Mouse (Mus musculus) hindlimb bud, embryonic 11.5 days (tissue): ENCODE results near the gene Rap2a.

Source experiments
- DNase-seq: peaks from one replicate; pipeline ENCODE4 v3.0.0-alpha.2; 2012; ENCODE audit warnings: low read depth, low spot score; ENCODE audit errors: extremely low spot score

Rap2a gene

DNA sequence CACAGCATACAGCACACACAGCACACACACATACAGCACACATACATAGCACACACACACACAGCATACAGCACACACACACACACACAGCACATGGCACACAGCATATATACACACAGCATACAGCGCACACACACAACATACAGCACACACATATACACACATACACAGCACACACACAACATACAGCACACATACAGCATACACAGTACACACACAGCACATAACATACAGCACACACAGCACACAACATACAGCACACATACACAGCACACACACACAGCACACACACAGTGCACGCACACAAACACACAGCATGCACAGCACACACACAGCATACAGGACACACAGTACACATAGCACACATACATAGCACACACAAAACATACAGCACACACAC is 60.9 kb downstream of the Rap2a start:
- DNase-seq: no peak

DNA sequence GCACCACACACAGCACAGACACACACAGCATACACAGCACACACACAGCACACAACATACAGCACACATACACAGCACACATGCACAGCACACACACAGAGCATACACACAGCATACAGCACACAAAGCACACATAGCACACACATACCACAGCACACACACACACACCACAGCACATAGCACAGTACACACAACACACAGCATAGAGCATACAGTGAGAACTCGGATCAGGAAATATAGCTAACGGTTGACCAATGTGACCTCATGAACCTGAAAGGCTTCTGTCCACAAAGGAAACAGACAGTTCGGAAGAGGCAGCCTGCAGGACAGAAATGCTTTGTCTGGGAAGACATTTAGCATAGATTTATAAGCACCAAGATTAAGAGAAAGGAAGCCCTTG is 61.4 kb downstream of the Rap2a start:
- DNase-seq: no peak

DNA sequence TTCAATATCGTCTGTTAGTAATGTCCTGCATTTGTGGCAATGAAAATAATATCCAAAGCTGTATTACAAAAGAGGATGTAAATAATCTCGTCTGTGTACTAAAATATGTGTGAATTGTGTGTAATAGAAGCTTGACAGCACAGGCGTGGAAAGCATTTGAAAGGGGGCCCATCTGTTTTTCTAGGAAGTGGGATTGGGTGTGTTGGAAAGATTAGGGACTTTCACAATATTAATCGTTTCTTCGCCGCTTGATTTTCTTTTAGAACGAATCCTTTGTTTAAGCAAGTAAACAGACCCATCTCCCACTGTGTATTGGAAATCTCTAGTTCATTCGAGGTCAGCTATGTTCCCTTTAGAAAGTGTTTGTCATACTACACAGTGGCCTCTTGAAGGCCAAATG is 64.2 kb downstream of the Rap2a start:
- DNase-seq: no peak

DNA sequence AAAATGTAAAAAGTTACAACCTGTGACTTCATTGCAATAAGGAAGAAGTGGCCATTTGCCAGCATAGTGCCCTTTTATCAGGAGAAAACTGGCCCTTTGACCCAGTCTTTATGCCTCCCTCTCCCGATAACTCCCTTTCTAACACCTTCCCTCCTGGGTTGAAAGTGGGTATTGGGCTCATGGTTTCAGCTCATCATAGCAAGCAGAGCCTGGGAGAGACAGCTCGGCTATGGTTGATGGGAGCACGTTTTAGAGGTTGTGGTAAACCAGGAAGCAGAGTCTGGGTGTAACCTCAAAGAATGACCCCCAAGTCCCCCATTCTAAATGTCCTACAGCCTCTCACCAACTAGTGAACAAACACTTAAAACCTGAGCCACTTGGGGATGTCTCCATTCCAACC is 64.7 kb downstream of the Rap2a start:
- no peak for DNase-seq

DNA sequence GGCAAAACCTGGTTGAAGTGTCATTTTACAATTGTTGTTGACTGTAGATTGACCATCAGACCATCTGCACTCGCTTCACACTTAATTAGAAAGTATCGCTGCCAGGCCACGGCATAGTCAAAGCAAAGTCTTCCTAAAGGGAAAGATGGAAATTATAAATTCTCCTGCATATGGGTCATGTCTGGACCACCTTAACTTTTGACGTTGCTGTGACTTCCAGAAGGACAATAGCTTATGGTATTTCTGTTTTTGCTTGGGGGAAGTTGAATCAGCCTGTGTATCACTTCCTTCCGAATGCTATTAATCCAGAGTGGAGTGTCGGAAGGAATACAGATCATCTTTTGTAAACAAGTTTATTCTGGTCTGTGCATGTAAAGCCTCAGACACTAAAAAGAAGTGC is 65.6 kb downstream of the Rap2a start:
- DNase-seq: no peak

DNA sequence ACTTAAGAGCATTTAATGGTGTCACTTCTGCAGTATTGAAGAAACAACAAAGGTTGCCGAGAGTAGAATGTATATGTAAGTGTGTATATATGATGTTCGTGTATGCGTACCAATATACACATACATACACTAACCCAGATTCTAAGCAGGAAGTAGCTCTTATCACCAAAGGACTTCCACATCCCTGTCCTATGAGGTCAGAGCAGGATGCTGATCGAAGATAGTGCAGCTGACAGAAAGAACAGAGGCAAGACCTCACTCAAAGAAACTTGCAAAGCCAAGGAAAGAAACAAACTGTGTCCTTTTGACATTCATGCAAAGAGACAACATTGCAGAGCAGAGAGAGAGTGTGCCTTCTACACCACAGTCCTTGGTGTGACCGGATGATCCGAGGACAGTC is 66.3 kb downstream of the Rap2a start:
- no peak for DNase-seq

DNA sequence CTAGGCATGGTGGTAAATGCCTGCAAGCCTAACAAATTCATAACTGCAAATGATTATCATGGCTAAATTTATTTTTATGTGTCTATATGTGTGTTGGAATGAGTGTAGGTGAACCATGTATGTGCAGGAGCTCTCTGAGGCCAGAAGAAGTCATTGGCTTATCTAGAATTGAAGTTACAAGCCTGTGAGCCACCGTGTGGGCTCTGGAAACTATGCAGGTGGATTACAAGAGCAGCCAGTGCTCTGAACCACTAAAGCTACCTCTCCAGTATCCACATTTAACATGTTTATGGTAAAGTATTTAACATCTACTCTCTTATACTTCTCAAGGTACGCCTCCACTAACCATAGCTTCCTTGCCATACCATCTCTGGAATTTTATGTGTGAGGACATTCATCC is 66.7 kb downstream of the Rap2a start:
- no peak for DNase-seq
